Mouse (Mus musculus) midbrain, embryonic 15.5 days (tissue): ENCODE results near the gene Lingo4. TPM values are rescaled to one million over a fixed set of nuclear protein-coding genes. Genes with fewer than 3 reads are reported as not detected.

Source experiments
- ATAC-seq: fragments of 200-750 bp; cut with Nextera tagmentation; replicated peaks from 2 replicates; pipeline ENCODE4 v1.8.0; 2017; ENCODE audit warnings: moderate TSS enrichment
- H3K27ac ChIP-seq: fragments of 300-500 bp; sonication (generic); 2 replicates; pipeline ENCODE4 v1.5.1; 2015; ENCODE audit warnings: mild to moderate bottlenecking, inconsistent platforms
- H3K27me3 ChIP-seq: fragments of 300-500 bp; sonication (generic); replicated peaks from 2 replicates; pipeline ENCODE4 v1.6.1; 2015; ENCODE audit warnings: inconsistent platforms
- H3K36me3 ChIP-seq: fragments of 300-500 bp; sonication (generic); replicated peaks from 2 replicates; pipeline ENCODE4 v1.6.1; 2015; ENCODE audit warnings: inconsistent platforms
- H3K4me1 ChIP-seq: fragments of 300-500 bp; sonication (generic); 2 replicates; pipeline ENCODE4 v1.6.1; 2015; ENCODE audit warnings: inconsistent platforms
- H3K4me2 ChIP-seq: fragments of 300-500 bp; sonication (generic); 2 replicates; pipeline ENCODE4 v1.6.1; 2015; ENCODE audit warnings: inconsistent platforms, mild to moderate bottlenecking, moderate library complexity
- H3K4me3 ChIP-seq: fragments of 300-500 bp; sonication (generic); 2 replicates; pipeline ENCODE4 v1.5.1; 2015; ENCODE audit warnings: mild to moderate bottlenecking, inconsistent platforms
- H3K9ac ChIP-seq: fragments of 300-500 bp; sonication (generic); 2 replicates; pipeline ENCODE4 v1.6.1; 2015; ENCODE audit warnings: mild to moderate bottlenecking, inconsistent platforms
- H3K9me3 ChIP-seq: fragments of 300-500 bp; sonication (generic); 2 replicates; pipeline ENCODE4 v1.6.1; 2016; ENCODE audit warnings: inconsistent platforms
- WGBS: fragments of 180-500 bp; shearing (Covaris S2); methylation state at CpG from one replicate; pipeline ENCODE4 v1.1.7; 2015; ENCODE audit warnings: mixed read lengths; 5-methylcytosine and 5-hydroxymethylcytosine counted together
- polyA plus RNA-seq: library from polyadenylated mRNA; unstranded; fragments of >200 nt; fragmentation: Nextera tagmentation; extraction: Ambion mirVana; gene quantifications from 2 replicates; pipeline ENCODE4 v1.2.1, GENCODE M21; 2015

Lingo4 gene
- polyA plus RNA-seq, 1 experiment from 2014 or later, result 1.6 TPM

DNA sequence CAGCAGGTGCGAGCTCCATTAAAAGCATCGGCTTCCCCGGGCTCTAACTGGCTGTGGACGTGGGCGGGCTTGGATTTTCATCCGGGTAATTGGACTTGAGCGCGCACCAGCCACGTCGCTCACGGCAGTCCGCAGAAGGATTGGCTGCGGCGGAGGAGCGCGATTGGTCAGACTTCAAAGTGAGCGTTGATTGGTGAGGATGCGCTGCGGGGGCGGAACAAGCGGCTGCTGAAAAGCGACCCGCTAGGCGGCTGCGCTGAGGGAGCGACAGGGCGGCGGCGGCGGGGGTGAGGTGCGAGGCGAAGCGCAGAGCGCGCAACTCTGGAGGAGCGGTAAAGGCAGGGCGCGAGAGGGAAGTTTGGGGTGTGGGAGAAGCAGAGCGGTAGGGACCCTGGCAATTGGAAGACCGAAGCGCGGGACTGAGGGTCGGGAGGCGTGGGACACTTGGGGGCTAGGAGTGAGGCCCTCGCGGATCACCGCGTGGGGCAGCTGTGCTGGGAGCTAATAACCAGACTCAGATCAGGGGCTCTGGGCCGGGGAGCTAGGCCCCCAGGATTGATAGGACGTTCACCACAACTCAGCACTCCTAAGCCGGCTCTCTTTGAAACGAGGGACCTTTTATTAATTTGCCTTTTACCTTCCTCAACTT is 14.8 kb downstream of the Lingo4 start, which contains the start of gene Tdrkh:
Tdrkh (plus strand) TSS at position 243 of the 649 bp plus-strand sequence.
- H3K4me1 ChIP-seq, result peaks cover 16% of the 10 kb centered on the region
- 5% methylated on average over 52 of the region's 52 CpGs for WGBS
- H3K4me3 ChIP-seq, result peak within 1 kb of the TSS; percentile 56
- no peaks in the 10 kb centered on the region for H3K36me3 ChIP-seq
- peak within 1 kb of the TSS; percentile 85 for H3K27ac ChIP-seq
- H3K27me3 ChIP-seq, result no peaks in the 10 kb centered on the region
- H3K4me2 ChIP-seq, result peak within 1 kb of the TSS; percentile 97
- peak; percentile 99 for ATAC-seq
- no peaks in the 10 kb centered on the region for H3K9me3 ChIP-seq
- peak within 1 kb of the TSS; percentile 74 for H3K9ac ChIP-seq

- WGBS, result 83% methylated on average over 2 of the region's 2 CpGs
- Histone ChIP-seq H3K4me2 (no peak overlapping the region), H3K4me1 (no peaks in the 10 kb centered on the region), H3K4me3 (no peak overlapping the region), H3K36me3 (peaks cover 17% of the 10 kb centered on the region; the same call in 1 of the 2 replicates), H3K27ac (no peak overlapping the region), H3K9ac (no peak overlapping the region), H3K27me3 (no peaks in the 10 kb centered on the region), H3K9me3 (no peaks in the 10 kb centered on the region)
- ATAC-seq, result no peak
Observed at GRCm38 (mm10) chr3:94430980-94431379, 32.7 kb downstream of the Lingo4 start.

DNA sequence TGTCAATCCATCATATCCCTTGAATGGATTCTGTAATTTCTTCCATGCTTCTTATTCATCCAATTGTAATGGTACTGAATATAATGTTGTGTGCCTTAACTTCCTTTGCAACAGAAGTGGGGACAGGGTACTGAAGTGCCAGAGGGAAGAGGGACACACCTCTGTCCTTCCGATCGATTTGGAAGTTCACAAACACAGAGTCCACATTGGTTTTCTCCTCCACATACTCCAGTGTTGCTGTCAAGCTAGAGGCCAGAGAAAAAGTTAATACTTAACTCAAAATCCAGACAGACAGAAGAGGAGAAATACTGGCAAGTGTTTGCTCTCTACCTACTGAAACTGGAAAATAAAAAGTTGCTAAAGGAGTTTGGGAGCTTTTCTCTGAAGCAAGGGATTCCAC is 36.0 kb downstream of the Lingo4 start:
- Histone ChIP-seq H3K9ac (no peak overlapping the region), H3K27ac (no peak overlapping the region), H3K9me3 (no peaks in the 10 kb centered on the region), H3K27me3 (no peaks in the 10 kb centered on the region), H3K4me3 (no peak overlapping the region), H3K4me1 (no peaks in the 10 kb centered on the region), H3K36me3 (peaks cover 4% of the 10 kb centered on the region; the same call in 1 of the 2 replicates), H3K4me2 (no peak overlapping the region)
- 95% methylated on average over 2 of the region's 2 CpGs for WGBS
- no peak for ATAC-seq

- Histone ChIP-seq H3K4me2 (no peak overlapping the region), H3K4me1 (no peaks in the 10 kb centered on the region), H3K9ac (no peak overlapping the region), H3K27ac (no peak overlapping the region), H3K4me3 (no peak overlapping the region), H3K9me3 (no peaks in the 10 kb centered on the region), H3K27me3 (no peaks in the 10 kb centered on the region), H3K36me3 (no peaks in the 10 kb centered on the region)
- WGBS, result 84% methylated on average over 9 of the region's 9 CpGs
- no peak for ATAC-seq
Observed at GRCm38 (mm10) chr3:94436420-94436819, 38.1 kb downstream of the Lingo4 start.

DNA sequence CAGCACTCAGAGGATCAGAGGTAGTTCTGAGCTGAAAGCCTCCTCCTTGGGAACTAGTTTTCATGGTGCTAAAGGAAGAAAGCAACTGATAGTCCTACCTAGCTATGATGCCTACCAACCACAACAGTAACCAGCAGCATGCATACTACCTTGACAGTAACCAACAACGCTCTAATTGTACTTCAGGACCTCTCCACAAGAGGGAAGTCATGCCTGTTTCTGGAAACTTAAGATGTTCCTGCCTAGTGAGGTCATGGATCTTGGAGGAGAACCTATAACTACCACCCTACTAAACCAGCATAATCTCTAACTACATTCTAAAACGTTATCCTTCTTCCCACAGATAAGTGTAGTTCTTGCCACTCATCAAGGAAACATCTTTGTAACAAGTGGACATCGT is 42.9 kb downstream of the Lingo4 start:
- H3K27me3 ChIP-seq, result no peaks in the 10 kb centered on the region
- H3K4me3 ChIP-seq, result no peak overlapping the region
- H3K9me3 ChIP-seq, result no peaks in the 10 kb centered on the region
- 42% methylated on average over 3 of the region's 3 CpGs for WGBS
- no peak overlapping the region for H3K27ac ChIP-seq
- peaks cover 4% of the 10 kb centered on the region; the same call in 1 of the 2 replicates for H3K36me3 ChIP-seq
- H3K4me2 ChIP-seq, result no peak overlapping the region
- ATAC-seq, result no peak
- no peak overlapping the region for H3K9ac ChIP-seq
- peaks cover 18% of the 10 kb centered on the region for H3K4me1 ChIP-seq

DNA sequence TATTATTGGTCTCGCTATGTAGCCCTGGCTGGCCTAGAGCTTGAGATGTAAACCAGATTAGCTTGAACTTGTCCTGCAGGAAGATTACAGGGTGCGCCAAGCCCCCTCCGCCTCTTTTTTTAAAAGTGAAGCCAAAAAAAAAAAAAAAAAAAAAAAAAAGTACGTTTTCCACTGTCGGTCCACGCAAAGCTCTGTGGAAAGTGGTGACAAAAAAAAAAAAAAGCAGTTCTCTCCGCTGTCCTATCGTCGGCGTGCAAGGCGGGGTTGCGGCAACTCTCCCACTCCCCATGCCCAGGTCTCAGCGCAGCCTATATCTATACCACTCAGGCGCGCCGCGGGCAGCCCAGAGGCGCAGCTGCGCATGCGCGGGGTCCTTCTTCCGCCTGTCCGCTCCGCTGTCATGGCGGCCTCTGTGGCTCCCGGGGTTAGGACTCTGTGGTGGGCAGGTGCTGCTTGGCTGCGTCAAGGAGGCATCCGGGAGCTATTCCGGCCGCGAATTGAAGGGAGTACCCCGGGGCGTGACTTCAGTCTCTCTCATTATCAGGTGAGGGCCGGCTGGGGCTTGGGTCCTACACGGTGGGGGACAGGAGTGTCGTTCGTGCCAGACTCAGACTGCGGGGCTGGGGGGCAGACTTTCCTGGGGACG is 44.8 kb downstream of the Lingo4 start, which contains the start of gene Mrpl9:
Mrpl9 (plus strand) TSS at position 368 of the 646 bp plus-strand sequence.
- ATAC-seq, result peak; percentile 98
- H3K4me1 ChIP-seq, result peaks cover 18% of the 10 kb centered on the region
- WGBS, result under 1% methylated on average over 39 of the region's 39 CpGs
- H3K4me2 ChIP-seq, result peak within 1 kb of the TSS; percentile 85
- H3K27ac ChIP-seq, result peak within 1 kb of the TSS; percentile 84
- H3K36me3 ChIP-seq, result peaks cover 22% of the 10 kb centered on the region
- H3K9me3 ChIP-seq, result no peaks in the 10 kb centered on the region
- H3K4me3 ChIP-seq, result peak within 1 kb of the TSS; percentile 87
- no peaks in the 10 kb centered on the region for H3K27me3 ChIP-seq
- H3K9ac ChIP-seq, result peak within 1 kb of the TSS; percentile 92

- Histone ChIP-seq H3K9ac (peak within 1 kb of the TSS; percentile 92), H3K36me3 (peaks cover 26% of the 10 kb centered on the region)
- 0% methylated on average over 24 of the region's 24 CpGs for WGBS
Observed at GRCm38 (mm10) chr3:94443597-94443964, 45.3 kb downstream of the Lingo4 start, which contains the start of gene Oaz3. Gene Oaz3 (minus strand): TSS chr3:94443915.

GRCm38 (mm10) chr3:94449377-94449776 is 51.1 kb downstream of the Lingo4 start:
- H3K4me1 ChIP-seq, result peaks cover 6% of the 10 kb centered on the region
- no peaks in the 10 kb centered on the region for H3K27me3 ChIP-seq
- 94% methylated on average over 2 of the region's 2 CpGs for WGBS
- H3K27ac ChIP-seq, result no peak overlapping the region
- ATAC-seq, result no peak
- H3K36me3 ChIP-seq, result peaks cover 28% of the 10 kb centered on the region
- H3K4me2 ChIP-seq, result no peak overlapping the region
- H3K4me3 ChIP-seq, result no peak overlapping the region
- no peaks in the 10 kb centered on the region for H3K9me3 ChIP-seq
- H3K9ac ChIP-seq, result no peak overlapping the region

More at GRCm38 (mm10) chr3:94443597-94443964, 45.3 kb downstream of the Lingo4 start, which contains the start of gene Oaz3:
- Histone ChIP-seq H3K4me2 (peak within 1 kb of the TSS; percentile 85), H3K27ac (peak within 1 kb of the TSS; percentile 84), H3K9me3 (no peaks in the 10 kb centered on the region), H3K27me3 (no peaks in the 10 kb centered on the region), H3K4me3 (peak within 1 kb of the TSS; percentile 87), H3K4me1 (peaks cover 18% of the 10 kb centered on the region)
- ATAC-seq, result peak; percentile 70

Other genes with a start within 250 kb of the Lingo4 start
- not detected in 2 replicates for gene Gm10696, start 220.3 kb upstream of the Lingo4 start, polyA plus RNA-seq
- not detected in 2 replicates for gene Gm5286, start 201.8 kb upstream of the Lingo4 start, polyA plus RNA-seq
- not detected in 2 replicates for gene Gm4778, start 134.5 kb upstream of the Lingo4 start, polyA plus RNA-seq
- gene Them4, start 88.4 kb upstream of the Lingo4 start, polyA plus RNA-seq, result 53.1 and 56.9 TPM in 2 replicates
- not detected in 2 replicates for gene Them5, start 56.4 kb upstream of the Lingo4 start, polyA plus RNA-seq
- gene C2cd4d, start 36.1 kb upstream of the Lingo4 start, polyA plus RNA-seq, result 2.8 and 3.2 TPM in 2 replicates
- gene Rorc, start 25.7 kb upstream of the Lingo4 start, polyA plus RNA-seq, result 0.23 and 0.39 TPM in 2 replicates
- 47.8 and 53.2 TPM in 2 replicates for gene Tdrkh, start 14.8 kb downstream of the Lingo4 start, polyA plus RNA-seq
- gene Mrpl9, start 44.8 kb downstream of the Lingo4 start, polyA plus RNA-seq, result 56.7 and 57.8 TPM in 2 replicates
- gene Oaz3, start 45.4 kb downstream of the Lingo4 start, polyA plus RNA-seq, result 1.6 and 1.8 TPM in 2 replicates
- gene Celf3, start 79.8 kb downstream of the Lingo4 start, polyA plus RNA-seq, result 320 and 350 TPM in 2 replicates
- gene Riiad1, start 81.8 kb downstream of the Lingo4 start, polyA plus RNA-seq, result 20.1 and 21.3 TPM in 2 replicates
- 86.4 and 94.7 TPM in 2 replicates for gene Snx27, start 184.2 kb downstream of the Lingo4 start, polyA plus RNA-seq
- not detected in 2 replicates for gene Gm10972, start 244.6 kb downstream of the Lingo4 start, polyA plus RNA-seq